Mouse (Mus musculus): ENCODE results near the gene Klhl8.
"Not testable (repeated sequence)": the region's sequence is repeated elsewhere in the genome, so short reads cannot be mapped to it uniquely, and the experiment has no call there.

The Klhl8 gene

GRCm38 (mm10) chr5:103910748-103911409 lies at the start of gene Klhl8:
Gene Klhl8 (minus strand): TSS chr5:103911259.
- peak; percentile 84 for DNase-seq (ENCODE audit: low spot score)

GRCm38 (mm10) chr5:103954638-103955037 lies 43.6 kb upstream of the Klhl8 start:
- peak; percentile 21 for DNase-seq (ENCODE audit: low spot score)

- DNase-seq (ENCODE audit: low spot score) = no peak
Measured at GRCm38 (mm10) chr5:103953135-103954083, 42.4 kb upstream of the Klhl8 start.

GRCm38 (mm10) chr5:103950138-103950537 lies 39.1 kb upstream of the Klhl8 start:
- not testable (repeated sequence) for DNase-seq (ENCODE audit: low spot score)

GRCm38 (mm10) chr5:103943183-103943582 lies 32.1 kb upstream of the Klhl8 start:
- DNase-seq (ENCODE audit: low spot score) = no peak

GRCm38 (mm10) chr5:103939856-103940255 lies 28.8 kb upstream of the Klhl8 start:
- no peak for DNase-seq (ENCODE audit: low spot score)

GRCm38 (mm10) chr5:103939350-103939652 lies 28.2 kb upstream of the Klhl8 start:
- no peak for DNase-seq (ENCODE audit: low spot score)

GRCm38 (mm10) chr5:103938547-103939349 lies 27.7 kb upstream of the Klhl8 start:
- DNase-seq (ENCODE audit: low spot score) = no peak

- no peak for DNase-seq (ENCODE audit: low spot score)
Measured at GRCm38 (mm10) chr5:103936906-103937589, 26.0 kb upstream of the Klhl8 start.

- DNase-seq (ENCODE audit: low spot score) = not testable (repeated sequence)
Measured at GRCm38 (mm10) chr5:103931924-103932323, 20.9 kb upstream of the Klhl8 start.

GRCm38 (mm10) chr5:103930511-103930910 lies 19.5 kb upstream of the Klhl8 start:
- DNase-seq (ENCODE audit: low spot score) = no peak

GRCm38 (mm10) chr5:103928196-103928550 lies 17.1 kb upstream of the Klhl8 start:
- DNase-seq (ENCODE audit: low spot score) = no peak

- DNase-seq (ENCODE audit: low spot score) = peak; percentile 95
Measured at GRCm38 (mm10) chr5:103927429-103928195, 16.6 kb upstream of the Klhl8 start.

- no peak for DNase-seq (ENCODE audit: low spot score)
Measured at GRCm38 (mm10) chr5:103926398-103926797, 15.3 kb upstream of the Klhl8 start.

- no peak for DNase-seq (ENCODE audit: low spot score)
Measured at GRCm38 (mm10) chr5:103923755-103924154, 12.7 kb upstream of the Klhl8 start.

GRCm38 (mm10) chr5:103923101-103923500 lies 12.0 kb upstream of the Klhl8 start:
- DNase-seq (ENCODE audit: low spot score) = no peak

GRCm38 (mm10) chr5:103922436-103922835 lies 11.4 kb upstream of the Klhl8 start:
- no peak for DNase-seq (ENCODE audit: low spot score)

- DNase-seq (ENCODE audit: low spot score) = no peak
Measured at GRCm38 (mm10) chr5:103919497-103919896, 8.4 kb upstream of the Klhl8 start.

- DNase-seq (ENCODE audit: low spot score) = no peak
Measured at GRCm38 (mm10) chr5:103918233-103918632, 7.2 kb upstream of the Klhl8 start.

GRCm38 (mm10) chr5:103917357-103917895 lies 6.4 kb upstream of the Klhl8 start:
- DNase-seq (ENCODE audit: low spot score) = no peak
